Mouse (Mus musculus): ENCODE results near the gene Cirbp.
"Not testable (repeated sequence)": the region's sequence is repeated elsewhere in the genome, so short reads cannot be mapped to it uniquely, and the experiment has no call there.

Cirbp gene

DNA sequence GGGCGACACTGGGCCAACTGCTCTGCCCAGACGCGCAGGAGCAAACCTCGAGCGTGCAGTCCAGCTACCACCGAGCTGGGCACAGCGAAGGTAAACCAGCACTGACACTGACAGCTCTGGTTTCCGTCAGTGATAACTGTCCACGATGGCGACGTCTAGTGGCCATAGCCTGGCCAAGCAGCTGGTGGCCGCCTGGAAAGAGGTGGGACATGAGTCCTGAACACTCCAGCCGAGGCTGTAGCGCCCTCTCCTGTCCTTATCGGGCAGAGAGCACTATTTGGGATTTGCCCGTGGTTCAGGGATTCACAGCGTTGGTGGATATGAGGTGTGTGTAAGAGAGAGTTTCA lies 814 bp upstream of the Cirbp start:
- DNase-seq = peak; percentile 98

DNA sequence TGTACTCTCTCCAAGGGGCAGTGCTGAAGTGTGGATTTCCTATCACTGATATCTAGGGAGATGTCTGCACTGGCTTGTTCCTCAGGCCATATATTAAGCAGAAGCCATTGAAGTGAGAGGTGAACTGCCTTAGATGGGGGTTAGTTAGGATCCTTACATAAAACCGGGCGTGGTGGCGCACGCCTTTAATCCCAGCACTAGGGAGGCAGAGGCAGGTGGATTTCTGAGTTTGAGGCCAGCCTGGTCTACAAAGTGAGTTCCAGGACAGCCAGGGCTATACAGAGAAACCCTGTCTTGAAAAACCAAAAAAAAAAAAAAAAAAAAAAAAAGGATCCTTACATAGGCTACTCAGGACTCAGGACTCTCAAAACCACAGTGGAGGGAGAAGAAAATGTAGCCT lies 351 bp downstream of the Cirbp start:
- not testable (repeated sequence) for DNase-seq

DNA sequence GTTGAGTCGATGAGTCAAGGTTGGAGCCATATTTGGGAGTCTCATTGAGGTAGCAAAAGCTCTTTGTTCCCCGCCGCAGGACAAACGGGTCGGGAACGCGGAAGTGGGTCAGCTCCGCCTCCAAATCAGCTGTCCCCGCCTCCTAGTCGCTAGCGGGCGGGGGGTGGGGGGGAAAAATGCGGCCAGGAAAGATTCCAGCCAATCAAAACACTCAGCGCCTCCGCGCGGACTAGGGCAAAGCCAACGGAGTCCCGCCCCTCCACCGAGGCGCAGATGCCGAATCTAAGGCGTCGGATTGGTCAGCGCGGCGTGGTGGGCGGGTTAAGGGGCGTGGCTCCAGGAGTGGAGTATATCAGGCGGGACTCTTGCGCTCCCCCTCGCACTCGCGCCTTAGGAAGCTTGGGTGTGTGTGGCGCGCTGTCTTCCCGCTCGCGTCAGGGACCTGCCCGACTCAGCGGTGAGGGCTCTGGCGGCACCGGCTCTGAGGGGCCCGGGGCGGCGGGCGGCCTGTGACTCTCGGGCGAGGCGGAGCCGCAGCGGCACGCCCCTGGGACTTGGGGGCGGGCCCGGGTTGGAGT lies 1.8 kb downstream of the Cirbp start:
- DNase-seq = peak; percentile 100

DNA sequence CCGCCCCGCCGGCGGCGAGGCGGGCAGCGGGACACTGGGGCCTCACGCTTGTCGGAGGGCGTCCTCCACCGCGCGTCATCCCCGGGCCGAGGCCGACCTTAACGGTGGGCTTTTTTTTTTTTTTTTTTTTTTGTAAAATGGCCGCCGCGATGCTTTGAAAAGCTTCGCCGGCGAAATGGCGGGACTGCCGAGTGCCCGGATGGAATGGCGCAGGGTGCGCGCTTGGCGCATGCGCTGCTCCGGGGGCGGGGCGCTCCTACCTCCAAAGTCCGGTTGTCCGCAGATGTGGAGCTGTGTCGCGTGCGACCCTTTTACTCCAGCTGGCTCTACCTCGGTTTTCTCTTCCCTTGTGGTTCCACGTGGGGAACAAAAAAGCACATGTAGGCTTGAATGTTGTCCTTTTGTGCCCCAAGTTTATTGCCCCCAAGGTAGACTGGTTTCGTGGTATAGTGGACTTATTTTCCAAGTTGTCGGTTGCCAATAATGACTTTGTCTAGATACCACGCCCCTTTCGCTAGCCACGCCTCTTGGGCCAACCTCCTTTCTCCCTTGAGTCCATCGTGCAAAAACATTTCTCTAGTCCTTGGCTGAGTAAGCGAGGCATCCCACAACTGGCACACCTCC lies 2.4 kb downstream of the Cirbp start:
- peak; percentile 94 for DNase-seq

DNA sequence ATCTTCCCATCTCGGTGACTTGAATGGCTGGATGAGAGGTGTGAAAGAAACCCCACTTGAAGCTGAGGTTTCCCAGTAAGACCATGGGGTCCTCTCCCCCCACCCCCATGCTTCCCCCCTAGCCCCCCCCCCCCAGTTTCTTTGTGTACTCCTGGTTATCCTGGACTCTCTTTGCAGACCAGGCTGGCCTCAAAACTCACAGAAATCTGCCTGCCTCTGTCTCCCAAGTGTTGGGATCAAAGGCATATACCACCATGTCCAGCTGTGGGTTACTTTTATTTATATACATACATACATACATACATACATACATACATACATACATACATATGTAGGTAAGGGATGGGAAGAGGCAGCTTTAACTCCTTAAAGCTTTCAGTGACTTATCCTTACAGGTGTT lies 3.3 kb downstream of the Cirbp start:
- DNase-seq = no peak

DNA sequence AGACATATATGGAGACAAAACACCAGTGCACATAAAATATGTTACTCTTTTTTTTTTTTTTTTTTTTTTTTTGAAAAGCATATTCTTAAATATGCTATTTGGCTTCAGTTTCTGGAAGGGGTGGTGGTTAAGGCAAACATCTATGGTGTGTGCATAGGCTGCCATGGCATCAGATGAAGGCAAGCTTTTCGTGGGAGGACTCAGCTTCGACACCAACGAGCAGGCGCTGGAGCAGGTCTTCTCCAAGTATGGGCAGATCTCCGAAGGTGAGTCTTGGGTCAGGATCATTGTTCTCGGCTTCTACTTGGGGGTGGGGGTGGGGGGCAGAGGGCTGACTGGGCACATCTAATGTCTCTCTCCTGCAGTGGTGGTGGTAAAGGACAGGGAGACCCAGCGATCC lies 3.9 kb downstream of the Cirbp start:
- DNase-seq = no peak

DNA sequence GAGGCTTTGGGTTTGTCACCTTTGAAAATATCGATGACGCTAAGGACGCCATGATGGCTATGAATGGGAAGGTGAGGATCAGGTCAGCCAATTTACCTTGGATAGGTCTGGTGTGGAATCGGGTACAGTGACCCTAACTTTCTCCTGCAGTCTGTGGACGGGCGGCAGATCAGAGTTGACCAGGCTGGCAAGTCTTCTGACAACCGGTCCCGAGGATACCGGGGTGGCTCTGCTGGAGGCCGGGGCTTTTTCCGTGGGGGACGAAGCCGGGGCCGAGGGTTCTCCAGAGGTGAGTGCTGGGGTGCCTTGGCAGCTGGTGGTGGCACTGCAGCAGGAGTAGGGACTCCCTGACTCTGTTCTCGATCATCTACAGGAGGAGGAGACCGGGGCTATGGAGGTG lies 4.3 kb downstream of the Cirbp start:
- DNase-seq = no peak

DNA sequence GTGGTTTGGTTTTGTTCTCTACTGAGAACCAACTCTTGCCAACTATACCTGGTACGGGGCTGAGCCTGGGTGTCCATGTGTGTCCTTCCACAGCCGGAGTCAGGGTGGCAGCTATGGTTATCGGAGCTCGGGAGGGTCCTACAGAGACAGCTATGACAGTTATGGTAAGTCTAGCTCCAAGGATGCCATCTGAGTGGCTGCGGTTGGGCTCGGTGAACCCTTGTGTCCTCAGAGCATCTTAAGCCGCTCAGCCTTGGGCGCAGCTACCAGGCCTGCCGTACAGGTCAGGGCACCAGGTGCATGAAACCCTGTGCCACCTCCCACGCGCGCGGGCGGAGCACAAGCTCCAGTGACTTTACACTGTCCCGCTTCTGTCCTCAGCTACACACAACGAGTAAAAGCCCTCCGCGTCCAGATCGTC lies 4.8 kb downstream of the Cirbp start:
- DNase-seq = no peak

DNA sequence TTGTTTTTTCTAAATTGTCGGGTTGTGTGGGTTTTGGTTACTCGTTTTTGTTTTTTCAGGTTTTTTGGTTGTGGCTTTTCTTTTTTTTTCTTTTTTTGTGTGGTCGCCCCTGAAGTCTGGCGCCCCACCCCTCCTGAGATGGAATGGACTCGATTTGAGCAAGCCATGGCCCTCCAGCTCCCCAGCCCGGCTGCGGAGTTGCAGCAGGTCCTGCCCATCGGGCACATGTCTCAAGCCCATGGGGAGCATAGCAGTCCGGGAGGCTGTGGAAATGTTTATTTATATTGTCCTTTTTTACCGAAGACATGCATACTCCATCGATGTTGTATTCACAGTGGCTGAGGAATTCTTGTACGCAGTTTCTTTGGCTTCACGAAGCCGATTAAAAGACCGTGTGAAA lies 5.5 kb downstream of the Cirbp start:
- DNase-seq = no peak

DNA sequence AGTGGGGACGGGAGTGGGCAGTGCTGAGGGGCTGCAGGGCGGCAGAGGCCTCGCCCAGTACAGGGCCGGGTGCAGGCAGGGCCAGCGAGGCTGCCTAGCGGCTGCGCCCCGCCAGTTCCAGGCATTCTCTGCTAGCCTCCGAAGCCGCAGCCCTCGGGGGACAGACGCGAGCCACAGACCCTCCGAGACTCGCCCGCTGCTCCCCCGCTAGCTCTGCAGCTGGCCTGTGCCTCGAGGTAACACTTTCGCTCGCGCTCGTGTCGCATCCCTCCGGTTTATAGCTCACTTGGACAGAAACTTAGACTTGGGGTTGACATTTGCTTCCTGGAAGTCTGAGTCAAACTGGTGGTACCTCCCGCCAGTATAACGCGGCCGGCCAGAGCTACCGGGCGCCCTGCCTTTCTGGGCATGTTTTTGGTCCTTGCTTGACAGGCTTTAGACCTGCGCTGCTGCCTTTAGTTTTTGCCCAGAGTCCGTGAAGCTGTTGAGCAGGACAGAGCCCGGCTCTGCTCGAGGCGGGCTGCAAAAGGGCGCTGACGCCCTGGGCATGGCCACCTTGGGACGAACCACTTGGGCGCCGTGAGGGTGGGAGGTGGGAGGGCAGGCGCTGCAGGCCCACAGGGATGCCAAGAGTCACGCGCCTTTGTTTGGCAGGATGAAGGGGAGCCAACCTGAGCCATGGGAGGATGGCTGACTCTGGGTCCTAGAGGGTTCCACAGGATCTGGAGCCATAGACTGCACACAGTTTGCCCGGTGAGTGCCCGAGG lies 6.2 kb downstream of the Cirbp start:
- no peak for DNase-seq

DNA sequence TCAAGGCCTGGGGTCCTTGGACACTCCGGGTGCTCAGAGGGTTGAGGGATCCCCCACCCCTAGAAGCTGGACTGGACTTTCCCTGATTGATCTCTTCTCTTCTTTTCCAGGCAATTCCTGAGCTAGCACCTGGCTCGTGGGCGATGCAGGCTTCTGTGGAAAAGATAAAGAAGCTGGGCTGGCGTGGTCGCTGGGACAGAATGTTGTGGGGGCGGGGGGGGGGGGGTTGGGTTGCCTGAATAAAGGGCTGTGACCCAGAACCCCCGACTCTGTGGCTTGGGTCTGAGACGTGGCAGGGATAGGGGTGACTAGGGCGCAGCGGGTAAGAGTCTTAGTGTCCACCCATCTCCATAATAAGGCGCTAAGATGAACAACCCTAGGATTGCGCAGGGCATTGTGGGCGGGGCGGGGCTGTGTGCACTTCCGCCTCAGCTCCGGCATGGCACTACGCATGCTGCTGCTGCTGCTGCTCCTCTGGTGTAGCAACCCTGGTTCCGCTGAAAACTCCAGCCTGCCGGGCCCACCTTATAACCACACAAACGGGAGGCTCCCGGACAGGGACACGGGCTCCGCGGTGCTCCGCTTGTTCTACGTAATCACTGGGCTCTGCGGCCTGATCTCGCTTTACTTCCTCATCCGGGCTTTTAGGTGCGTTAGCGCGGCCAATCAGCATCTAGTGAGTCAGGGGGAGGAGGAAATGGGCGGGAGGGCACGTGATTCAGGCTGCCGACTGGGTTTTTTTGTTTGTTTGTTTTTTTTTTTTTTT lies 6.9 kb downstream of the Cirbp start, which contains the start of gene 1600002K03Rik:
Gene 1600002K03Rik, plus strand, starts transcription at position 418 of the 766 bp plus-strand sequence.
- peak; percentile 88 for DNase-seq

DNA sequence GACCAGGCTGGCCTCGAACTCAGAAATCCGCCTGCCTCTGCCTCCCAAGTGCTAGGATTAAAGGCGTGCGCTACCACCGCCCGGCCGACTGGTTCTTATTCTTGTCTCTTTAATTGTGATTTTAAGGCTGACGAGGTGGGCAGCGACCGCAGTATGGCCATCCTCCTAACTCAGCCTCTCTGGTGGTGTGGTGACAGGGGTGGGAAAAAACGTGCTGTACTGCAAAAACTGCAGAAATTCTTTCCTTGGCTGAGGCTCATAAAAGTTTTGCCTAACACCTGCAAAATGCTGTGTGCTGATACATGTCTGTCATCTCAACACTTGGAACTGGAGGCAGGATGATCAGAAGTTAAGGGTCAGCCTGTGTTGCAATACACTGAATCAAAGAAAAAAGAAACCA lies 7.6 kb downstream of the Cirbp start:
- no peak for DNase-seq

DNA sequence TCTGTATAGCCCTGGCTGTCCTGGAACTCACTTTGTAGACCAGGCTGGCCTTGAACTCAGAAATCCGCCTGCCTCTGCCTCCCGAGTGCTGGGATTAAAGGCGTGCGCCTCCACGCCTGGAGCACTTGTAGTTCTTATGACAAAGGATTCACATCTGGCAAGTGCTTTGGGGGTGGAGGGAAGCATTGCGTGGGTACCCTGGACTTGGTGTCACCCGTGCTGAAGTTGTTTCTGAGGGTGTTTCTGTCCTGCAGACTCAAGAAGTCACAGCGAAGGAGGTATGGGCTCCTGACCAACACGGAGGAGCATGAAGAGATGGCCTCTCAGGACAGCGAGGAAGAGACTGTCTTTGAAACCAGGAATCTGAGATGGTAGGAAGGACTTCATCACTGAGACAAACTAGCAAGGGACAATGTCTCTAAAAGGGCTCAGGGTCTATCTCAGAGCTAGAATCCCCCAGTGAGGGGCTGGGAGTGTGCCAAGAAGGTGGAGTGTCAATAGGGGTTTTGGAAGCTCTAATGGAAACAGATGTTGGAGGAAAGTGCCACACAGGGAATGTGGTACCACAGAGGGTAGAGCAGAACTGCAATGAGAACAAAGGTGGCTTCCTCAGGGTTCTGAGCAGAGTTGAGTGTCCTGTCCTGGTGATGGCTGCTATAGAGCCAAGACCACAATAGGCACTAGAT lies 8.3 kb downstream of the Cirbp start:
- no peak for DNase-seq

DNA sequence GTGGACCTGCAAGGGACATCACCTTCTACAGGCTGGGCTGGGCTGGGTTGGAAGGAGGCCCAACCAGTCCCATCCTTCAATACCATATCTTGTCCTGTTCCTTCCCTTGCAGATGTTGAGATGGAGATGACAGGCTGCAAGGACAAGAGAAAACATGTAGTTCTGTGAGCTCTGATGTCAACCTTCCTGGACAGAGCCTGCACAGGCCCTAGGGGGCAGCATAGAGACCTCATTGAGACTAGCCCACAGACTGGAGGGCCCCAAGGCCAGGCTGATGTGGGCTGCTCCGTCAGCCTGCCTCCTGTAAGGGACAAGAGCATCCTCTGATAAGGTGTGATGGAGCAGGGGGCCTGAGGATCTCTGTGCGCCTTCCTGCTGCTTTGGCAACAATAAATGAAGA lies 8.9 kb downstream of the Cirbp start:
- peak; percentile 79 for DNase-seq

DNA sequence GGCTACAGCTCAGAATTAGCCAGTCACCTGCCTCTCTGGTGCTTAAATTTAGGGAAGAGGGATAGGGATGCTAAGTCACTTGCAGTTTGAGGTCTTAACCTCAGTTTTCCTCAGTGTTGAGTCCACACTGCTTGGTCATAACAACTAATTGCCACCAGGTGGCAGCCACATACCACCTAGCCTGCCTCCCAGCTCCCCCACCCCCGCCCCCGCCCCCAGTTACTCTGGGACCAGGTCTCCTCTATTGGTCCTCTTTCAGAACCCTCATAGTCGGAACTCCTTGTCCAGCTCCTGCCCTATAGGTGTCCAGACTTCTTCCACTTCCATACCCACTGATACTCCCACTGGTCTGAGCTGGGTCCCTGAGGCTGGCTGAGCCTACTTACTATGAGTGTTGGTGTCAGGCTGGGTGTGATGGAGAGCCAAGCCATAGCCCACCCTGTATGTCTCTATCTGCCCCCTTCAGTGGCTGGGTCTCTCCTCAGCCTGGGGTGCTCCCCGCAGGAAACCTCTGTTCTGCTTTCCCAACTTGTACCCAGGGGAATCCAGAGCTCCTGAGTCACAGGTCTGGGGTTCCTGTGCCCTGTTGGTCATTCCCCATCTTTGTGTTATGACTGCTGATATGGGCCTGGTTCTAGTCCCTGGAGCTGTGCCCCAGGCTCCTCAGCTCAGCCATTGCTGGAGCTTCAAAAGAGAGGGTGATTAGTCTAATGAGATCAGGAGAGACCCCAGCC lies 9.9 kb downstream of the Cirbp start:
- DNase-seq = no peak

DNA sequence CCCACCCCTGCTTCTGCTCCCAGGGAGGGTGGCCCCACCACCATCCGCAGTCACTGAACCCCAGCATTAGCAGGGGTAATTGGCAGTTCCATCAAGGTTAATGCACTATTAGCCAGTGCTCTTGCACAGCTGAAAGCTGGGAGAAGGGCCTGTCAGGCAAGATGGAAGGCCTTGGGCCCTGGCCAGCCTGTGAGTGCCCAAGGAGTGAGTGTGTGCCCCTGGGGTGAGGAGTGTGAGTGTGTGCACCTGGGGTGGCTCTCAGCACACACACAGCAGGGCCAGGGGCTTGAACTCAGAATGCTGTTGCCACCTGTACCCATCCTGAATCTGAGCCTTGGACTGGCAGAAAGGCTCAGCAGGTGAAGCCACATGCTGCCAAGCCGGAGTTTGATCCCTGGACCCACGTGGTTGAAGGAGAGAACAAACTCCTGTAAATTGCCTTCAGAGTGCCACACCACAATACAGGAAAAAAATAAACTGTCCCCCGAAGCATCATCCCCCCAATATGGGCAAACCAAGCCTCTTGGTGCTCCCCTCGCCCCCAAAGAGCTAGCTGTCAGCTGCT lies 10.6 kb downstream of the Cirbp start:
- no peak for DNase-seq

DNA sequence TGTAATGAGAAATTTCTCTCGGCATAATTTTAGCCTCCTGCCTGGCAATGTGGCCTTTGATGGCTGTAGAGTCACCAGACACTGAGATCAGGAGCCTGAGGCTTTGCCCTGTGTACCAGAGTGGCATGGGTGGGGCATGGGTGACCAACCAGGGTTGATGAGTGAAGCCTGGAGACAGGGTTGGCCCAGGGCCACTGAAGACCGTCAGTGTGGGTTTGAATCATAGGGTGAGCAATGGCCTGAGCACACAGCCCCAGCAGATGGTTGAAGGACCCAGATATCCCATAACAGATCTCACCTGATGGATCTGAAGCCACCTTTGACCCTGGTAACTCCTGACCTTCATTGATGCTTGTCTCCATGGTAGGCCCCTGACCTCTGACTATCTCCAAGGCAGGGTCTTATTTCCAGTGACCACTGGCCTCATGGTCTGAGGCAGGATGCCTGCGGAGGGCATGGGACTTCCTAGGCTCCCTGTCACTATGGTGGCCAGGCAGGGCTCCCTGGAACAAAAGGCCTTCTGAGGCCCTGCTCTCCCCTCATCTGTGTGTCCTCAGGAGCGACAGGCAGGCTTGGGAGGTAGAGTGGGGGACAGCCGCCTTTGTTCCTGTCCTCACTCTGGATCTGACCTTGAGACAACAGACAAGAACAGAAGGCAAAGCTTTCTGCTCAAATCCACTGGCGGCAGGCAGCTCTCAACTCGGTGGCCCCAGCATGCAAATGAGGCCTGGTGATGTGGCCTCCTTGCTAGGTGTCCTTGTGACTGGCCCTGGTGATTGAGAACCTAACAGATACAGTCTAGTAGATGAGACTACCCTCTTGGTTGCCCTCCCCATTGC lies 11.9 kb downstream of the Cirbp start:
- no peak for DNase-seq

DNA sequence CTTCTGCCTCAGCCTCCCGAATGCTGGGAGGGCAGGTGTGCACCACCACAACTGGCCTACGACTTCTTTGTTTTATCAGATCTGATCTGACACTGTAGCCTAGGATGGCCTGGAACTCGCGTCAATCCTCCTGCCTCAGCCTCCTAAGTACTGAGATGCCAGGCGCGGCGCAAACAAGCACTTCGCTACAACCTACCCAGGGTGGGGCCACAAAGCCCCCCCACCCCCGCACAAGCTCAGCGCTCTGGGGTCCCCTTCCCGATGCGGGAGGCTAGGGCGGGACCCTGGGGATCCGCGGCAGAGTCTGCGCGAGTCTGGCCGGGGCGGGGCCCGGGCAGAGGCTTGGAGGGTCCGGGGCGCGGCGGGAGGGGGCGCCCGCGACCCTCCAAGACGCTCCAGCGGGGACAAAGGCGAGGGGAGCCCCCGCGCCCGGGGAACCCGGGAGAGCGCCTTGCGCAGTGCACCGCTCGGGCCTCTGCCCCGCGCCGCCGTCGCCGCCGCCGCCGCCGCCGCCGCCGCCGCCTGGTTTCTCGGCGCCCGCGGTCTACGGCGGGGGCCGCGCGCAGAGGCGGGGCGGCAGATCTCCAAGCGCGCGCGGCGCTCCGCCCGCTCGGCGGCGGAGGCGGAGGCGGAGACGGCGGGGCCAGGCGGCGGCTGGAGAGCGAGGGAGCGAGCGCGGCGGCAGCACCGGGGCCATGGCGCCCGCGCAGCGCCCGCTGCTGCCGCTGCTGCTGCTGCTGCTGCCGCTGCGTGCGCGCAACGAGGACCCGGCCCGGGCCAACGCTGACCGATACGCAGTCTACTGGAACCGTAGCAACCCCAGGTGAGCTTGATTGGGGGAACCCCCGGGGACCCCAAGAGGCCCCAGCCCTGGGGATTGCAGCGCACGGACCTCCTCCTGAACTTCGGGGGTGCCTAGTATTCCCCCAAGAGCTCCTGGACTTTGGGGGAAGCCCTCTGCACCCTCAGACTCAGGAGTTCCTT lies 13.6 kb downstream of the Cirbp start, which contains the start of gene Efna2:
Gene Efna2, plus strand, starts transcription at position 415 of the 984 bp plus-strand sequence.
- no peak for DNase-seq

DNA sequence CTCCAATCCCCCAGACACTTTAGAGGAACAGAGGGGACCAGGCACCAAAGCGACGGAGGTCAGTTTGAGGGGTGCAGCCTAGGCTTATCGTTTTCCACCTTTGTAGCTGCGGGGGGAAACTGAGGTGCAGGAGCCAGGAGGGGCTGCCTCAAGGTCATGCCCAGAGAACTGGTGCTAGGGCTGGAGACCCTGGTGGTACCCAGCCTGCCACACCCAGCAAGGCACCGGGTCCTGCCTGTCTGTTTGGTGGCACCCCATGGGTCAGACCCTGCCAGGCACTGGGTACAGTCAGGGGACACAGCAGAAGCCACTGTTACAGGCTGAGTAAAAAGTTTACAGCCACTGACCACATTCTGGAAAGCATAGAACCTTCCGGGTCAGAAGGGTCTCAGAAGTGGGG lies 14.5 kb downstream of the Cirbp start:
- no peak for DNase-seq

DNA sequence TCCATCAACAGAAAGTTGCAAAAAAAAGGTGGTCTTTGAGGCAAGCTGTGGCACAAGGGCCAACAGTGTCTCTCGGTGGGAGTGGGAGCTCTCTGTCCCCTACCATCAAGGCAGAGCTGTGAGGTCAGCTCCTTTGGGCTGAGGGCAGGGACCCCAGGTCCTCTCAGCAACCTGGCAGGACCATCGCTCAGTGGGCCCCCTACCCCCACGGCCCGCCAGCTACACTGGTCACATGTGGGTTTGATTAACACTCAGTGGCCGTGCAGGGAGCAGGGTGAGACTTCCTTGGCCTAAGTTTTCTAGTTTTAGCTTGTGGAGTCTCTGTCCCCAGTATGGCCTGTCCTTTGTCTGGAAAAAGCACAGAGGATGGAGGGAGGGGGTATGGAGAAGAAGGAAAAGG lies 15.0 kb downstream of the Cirbp start:
- DNase-seq = no peak

Measured in liver (tissue).